Mouse (Mus musculus) neural tube, embryonic 15.5 days (tissue): ENCODE results near the gene Msl3l2. TPM values are rescaled to one million over a fixed set of nuclear protein-coding genes. Genes with fewer than 3 reads are reported as not detected.
A peak's percentile ranks its signal among the peaks of the same experiment; 100 is the strongest.

Source experiments
- ATAC-seq: fragments of 200-750 bp; cut with Nextera tagmentation; 2 replicates; pipeline ENCODE4 v1.8.0; 2017; ENCODE audit warnings: mild to moderate bottlenecking, moderate TSS enrichment, moderate library complexity; ENCODE audit not compliant: low FRiP score
- H3K27ac ChIP-seq: fragments of 300-500 bp; sonication (generic); replicated peaks from 2 replicates; pipeline ENCODE4 v1.5.1; 2015; ENCODE audit warnings: mild to moderate bottlenecking, inconsistent platforms
- H3K27me3 ChIP-seq: fragments of 300-500 bp; sonication (generic); replicated peaks from 2 replicates; pipeline ENCODE4 v1.6.1; 2015; ENCODE audit warnings: inconsistent platforms
- H3K36me3 ChIP-seq: fragments of 300-500 bp; sonication (generic); 2 replicates; pipeline ENCODE4 v1.6.1; 2015; ENCODE audit warnings: inconsistent platforms
- H3K4me1 ChIP-seq: fragments of 300-500 bp; sonication (generic); 2 replicates; pipeline ENCODE4 v1.6.1; 2015; ENCODE audit warnings: inconsistent platforms
- H3K4me2 ChIP-seq: fragments of 300-500 bp; sonication (generic); 2 replicates; pipeline ENCODE4 v1.6.1; 2015; ENCODE audit warnings: inconsistent platforms, mild to moderate bottlenecking, moderate library complexity
- H3K4me3 ChIP-seq: fragments of 300-500 bp; sonication (generic); replicated peaks from 2 replicates; pipeline ENCODE4 v1.5.1; 2015; ENCODE audit warnings: mild to moderate bottlenecking, inconsistent platforms
- H3K9ac ChIP-seq: fragments of 300-500 bp; sonication (generic); replicated peaks from 2 replicates; pipeline ENCODE4 v1.6.1; 2015; ENCODE audit warnings: mild to moderate bottlenecking, inconsistent platforms
- H3K9me3 ChIP-seq: fragments of 300-500 bp; sonication (generic); replicated peaks from 2 replicates; pipeline ENCODE4 v1.6.1; 2016; ENCODE audit warnings: inconsistent platforms
- WGBS: fragments of 180-500 bp; shearing (Covaris S2); methylation state at CpG from one replicate; pipeline ENCODE4 v1.1.7; 2015; ENCODE audit warnings: mixed read lengths; 5-methylcytosine and 5-hydroxymethylcytosine counted together
- polyA plus RNA-seq: library from polyadenylated mRNA; unstranded; fragments of >200 nt; fragmentation: Nextera tagmentation; extraction: Ambion mirVana; gene quantifications from 2 replicates; pipeline ENCODE4 v1.2.1, GENCODE M21; 2015

Gene Msl3l2
- polyA plus RNA-seq, 1 experiment from 2014 or later: 13.2 TPM

DNA sequence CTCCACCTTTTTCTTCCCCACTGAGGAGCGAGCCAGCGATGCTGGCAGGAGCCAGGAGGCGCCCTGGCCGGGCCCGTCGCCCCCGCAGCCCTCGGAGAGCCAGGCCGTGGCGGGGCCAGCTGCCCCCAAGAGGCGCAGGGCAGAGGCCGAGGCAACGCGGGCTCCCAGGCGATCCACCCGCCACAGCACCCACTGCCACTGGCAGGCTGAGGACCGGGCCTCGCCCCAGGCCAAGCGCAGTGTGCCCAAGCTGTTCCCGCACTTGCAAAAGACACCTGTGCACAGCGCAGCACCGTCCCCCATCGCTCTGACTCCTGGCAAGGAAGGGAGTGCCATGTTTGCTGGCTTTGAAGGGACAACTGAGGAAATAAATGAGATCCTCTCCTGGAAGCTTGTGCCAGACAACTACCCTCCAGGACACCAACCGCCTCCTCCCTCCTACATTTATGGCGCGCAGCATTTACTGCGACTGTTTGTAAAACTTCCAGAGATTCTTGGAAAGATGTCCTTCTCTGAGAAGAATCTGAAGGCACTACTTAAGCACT lies 9.0 kb downstream of the Msl3l2 start:
- no peaks in the 10 kb centered on the region for H3K27me3 ChIP-seq
- H3K4me2 ChIP-seq: peak overlapping the region; percentile 78
- H3K4me3 ChIP-seq: peak overlapping the region; percentile 64
- no peaks in the 10 kb centered on the region for H3K9me3 ChIP-seq
- H3K36me3 ChIP-seq: no peaks in the 10 kb centered on the region
- H3K4me1 ChIP-seq: peaks cover 10% of the 10 kb centered on the region
- H3K9ac ChIP-seq: peak overlapping the region; percentile 78
- peak overlapping the region; percentile 92 for H3K27ac ChIP-seq
- ATAC-seq: peak; percentile 77
- 9% methylated on average over 27 of the region's 27 CpGs for WGBS

DNA sequence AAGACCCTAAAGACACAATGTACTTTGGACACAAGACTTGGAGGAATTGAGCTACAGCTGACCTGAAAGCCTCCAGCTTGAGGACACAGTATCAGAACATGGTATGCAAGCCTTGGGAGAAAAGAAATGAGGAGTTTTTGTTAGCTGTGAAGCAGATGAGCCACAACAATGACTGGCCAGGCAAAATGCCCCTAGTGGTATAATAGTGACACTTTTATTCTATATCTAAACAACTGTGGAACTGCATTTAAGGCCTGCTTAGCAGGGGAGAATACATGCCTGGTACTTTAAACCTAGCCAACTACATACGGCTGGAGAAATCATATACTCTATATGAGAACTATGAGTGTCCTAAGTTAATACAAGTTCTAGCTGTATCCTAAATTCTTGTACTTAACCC lies 20.3 kb downstream of the Msl3l2 start:
- no peak overlapping the region for H3K4me2 ChIP-seq
- H3K27ac ChIP-seq: no peak overlapping the region
- 97% methylated on average over 1 of the region's 1 CpGs for WGBS
- H3K9ac ChIP-seq: no peak overlapping the region
- no peaks in the 10 kb centered on the region for H3K9me3 ChIP-seq
- H3K4me1 ChIP-seq: no peaks in the 10 kb centered on the region
- no peaks in the 10 kb centered on the region for H3K36me3 ChIP-seq
- H3K27me3 ChIP-seq: no peaks in the 10 kb centered on the region
- H3K4me3 ChIP-seq: no peak overlapping the region
- no peak for ATAC-seq

DNA sequence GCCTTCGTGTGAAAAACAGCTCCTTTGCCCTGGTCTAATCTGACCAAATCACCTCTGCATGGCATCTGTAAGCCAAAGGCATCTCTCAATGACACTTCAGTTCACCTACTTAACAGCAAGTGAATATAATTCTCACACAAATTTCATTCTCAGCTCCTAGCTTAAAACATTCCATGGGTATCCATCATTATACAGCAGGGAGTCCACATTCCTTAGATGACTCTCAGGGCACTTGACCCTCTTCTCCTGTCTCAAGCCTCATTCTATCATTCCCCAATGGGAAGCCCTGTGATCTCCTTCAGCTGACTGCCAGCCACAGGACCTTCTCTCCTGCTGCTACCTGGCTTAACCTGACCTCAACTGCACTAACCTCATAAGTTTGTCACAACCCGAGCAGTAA lies 22.9 kb downstream of the Msl3l2 start:
- ATAC-seq: no peak
- H3K27ac ChIP-seq: no peak overlapping the region
- H3K9me3 ChIP-seq: no peaks in the 10 kb centered on the region
- H3K36me3 ChIP-seq: no peaks in the 10 kb centered on the region
- H3K27me3 ChIP-seq: no peaks in the 10 kb centered on the region
- H3K4me1 ChIP-seq: no peaks in the 10 kb centered on the region
- H3K4me3 ChIP-seq: no peak overlapping the region
- H3K4me2 ChIP-seq: no peak overlapping the region
- H3K9ac ChIP-seq: no peak overlapping the region
- WGBS: 83% methylated on average over 2 of the region's 2 CpGs

DNA sequence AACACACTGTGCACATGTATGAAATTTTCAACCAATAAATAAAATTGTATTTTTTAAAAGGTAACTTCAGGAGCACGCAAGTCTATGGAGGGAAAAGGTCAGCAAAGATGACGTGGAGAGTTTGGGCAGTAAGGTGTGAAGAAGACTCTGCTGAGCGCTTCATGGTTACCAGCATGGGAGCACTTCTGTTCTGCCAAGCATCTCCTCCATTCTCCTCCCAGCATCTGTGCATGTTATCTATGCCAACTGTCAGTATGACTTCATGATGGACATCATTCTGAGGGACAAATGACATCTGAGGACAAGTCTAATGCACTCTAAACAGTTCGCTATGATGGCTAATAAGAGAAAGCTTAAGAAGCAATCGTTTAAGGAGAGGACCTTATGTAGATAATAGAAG lies 30.5 kb downstream of the Msl3l2 start:
- no peak overlapping the region for H3K4me2 ChIP-seq
- H3K4me1 ChIP-seq: no peaks in the 10 kb centered on the region
- H3K9me3 ChIP-seq: no peaks in the 10 kb centered on the region
- H3K27me3 ChIP-seq: no peaks in the 10 kb centered on the region
- H3K36me3 ChIP-seq: no peaks in the 10 kb centered on the region
- H3K4me3 ChIP-seq: no peak overlapping the region
- no peak overlapping the region for H3K27ac ChIP-seq
- ATAC-seq: no peak
- WGBS: 95% methylated on average over 5 of the region's 5 CpGs
- no peak overlapping the region for H3K9ac ChIP-seq

DNA sequence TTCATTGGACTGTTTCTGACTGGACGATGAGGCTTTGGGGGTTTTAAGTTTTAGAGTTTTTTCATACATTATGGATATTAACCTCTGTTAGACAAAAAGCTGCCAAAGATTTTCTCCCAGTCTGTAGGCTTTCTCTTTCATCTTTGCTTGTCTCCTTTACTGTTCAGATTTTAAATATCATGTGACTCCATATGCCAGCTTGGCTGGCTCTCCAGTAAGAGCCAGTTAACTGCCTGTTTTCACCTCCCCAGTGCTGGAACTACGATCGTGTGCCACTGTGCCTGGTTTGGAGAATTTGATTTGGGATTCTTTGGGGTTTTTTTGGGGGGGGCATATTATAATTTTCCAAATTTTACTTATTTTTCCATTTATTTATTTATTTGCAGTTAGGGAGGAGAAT lies 42.2 kb downstream of the Msl3l2 start:
- Histone ChIP-seq H3K36me3 (no peaks in the 10 kb centered on the region), H3K27ac (no peak overlapping the region), H3K9ac (no peak overlapping the region), H3K4me1 (no peaks in the 10 kb centered on the region), H3K27me3 (no peaks in the 10 kb centered on the region), H3K4me3 (no peak overlapping the region), H3K4me2 (no peak overlapping the region), H3K9me3 (no peaks in the 10 kb centered on the region)
- ATAC-seq: no peak
- 86% methylated on average over 3 of the region's 3 CpGs for whole genome bisulfite sequencing

DNA sequence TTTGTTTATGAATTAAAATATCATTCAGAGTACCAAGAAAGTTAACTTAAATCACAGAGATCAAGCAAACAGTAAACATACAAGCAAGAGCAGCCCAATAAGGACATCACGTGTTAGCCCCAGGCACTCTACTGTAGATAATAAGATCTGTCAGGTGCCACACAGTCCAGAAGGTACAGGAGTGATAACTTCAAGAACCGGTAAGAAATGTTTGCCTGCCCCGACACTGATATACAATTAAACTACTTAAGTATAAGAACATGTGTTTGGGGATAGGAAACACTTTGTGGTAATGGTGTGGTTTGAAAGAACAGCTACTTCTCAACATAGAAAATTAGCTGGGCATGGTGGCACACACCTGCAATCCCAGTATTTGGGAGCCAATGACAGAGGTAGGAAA lies 50.2 kb downstream of the Msl3l2 start:
- Histone ChIP-seq H3K27me3 (no peaks in the 10 kb centered on the region), H3K9me3 (no peaks in the 10 kb centered on the region), H3K27ac (no peak overlapping the region), H3K4me1 (no peaks in the 10 kb centered on the region), H3K4me3 (no peak overlapping the region), H3K36me3 (no peaks in the 10 kb centered on the region), H3K9ac (no peak overlapping the region), H3K4me2 (no peak overlapping the region)
- WGBS: 96% methylated on average over 3 of the region's 3 CpGs
- no peak for ATAC-seq

DNA sequence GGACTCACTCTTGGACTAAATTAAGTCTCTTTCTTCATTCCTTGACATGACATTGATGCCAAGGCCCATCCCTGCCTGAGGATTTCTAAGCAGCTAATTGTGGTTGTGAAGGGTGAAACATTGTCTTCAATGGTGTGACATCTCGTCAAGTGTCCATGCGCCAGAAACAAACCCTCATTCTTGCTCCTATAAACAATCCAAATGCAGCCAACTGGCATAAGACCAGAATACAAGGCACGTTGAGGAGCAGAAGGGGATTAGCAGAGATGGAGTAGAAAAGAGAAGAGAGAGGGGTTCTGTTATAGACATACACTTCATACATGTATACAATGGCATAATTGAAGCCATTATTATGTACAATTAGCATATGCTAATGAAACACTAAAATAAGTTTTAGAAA lies 51.5 kb downstream of the Msl3l2 start:
- Histone ChIP-seq H3K4me1 (no peaks in the 10 kb centered on the region), H3K9ac (no peak overlapping the region), H3K27ac (no peak overlapping the region), H3K4me3 (no peak overlapping the region), H3K27me3 (no peaks in the 10 kb centered on the region), H3K9me3 (no peaks in the 10 kb centered on the region), H3K4me2 (no peak overlapping the region), H3K36me3 (no peaks in the 10 kb centered on the region)
- no peak for ATAC-seq
- WGBS: 61% methylated on average over 3 of the region's 3 CpGs

DNA sequence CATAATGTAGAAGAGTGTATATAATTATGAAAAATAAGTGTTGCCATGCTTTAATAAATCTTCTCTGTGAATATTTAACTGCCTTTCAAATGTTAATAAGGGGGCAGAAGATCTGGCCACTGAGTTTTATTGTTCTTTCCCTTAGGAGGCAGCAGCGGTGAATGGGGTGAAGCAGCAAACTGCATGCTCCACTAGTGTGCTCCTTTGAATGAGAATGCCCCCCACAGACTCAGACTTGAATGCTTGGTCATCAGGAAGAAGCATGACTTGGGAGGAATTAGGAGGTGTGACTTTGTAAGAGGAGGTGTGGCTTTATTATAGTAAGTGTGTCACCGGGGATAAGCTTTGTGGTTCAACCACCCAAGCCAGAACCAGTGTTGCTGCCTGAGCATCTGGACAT lies 52.0 kb downstream of the Msl3l2 start:
- no peak for ATAC-seq
- Histone ChIP-seq H3K4me2 (no peak overlapping the region), H3K9ac (no peak overlapping the region), H3K9me3 (no peaks in the 10 kb centered on the region), H3K36me3 (no peaks in the 10 kb centered on the region), H3K4me3 (no peak overlapping the region), H3K27me3 (no peaks in the 10 kb centered on the region), H3K4me1 (no peaks in the 10 kb centered on the region), H3K27ac (no peak overlapping the region)
- 24% methylated on average over 2 of the region's 2 CpGs for WGBS

DNA sequence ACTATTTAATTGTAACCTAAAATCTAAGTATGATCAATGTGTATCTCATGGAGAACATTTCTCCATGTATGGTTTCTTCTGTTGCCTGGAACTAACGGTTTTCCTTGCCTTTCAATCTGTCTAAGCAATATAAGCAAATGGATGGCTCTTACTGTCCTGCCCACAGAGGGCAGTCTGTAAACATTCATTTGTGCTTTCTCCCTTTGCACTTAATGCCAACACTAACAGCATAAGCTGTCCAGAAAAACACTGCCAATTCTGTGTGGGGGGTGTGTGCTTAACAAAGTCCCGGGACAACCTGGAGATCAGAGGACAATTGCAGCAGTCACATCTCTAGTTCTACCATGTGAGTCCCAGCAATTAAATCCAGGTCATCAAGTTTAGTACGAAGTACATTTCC lies 57.7 kb downstream of the Msl3l2 start:
- H3K4me2 ChIP-seq: no peak overlapping the region
- 39% methylated on average over 3 of the region's 3 CpGs for WGBS
- H3K4me3 ChIP-seq: no peak overlapping the region
- no peaks in the 10 kb centered on the region for H3K36me3 ChIP-seq
- no peak overlapping the region for H3K9ac ChIP-seq
- no peaks in the 10 kb centered on the region for H3K9me3 ChIP-seq
- H3K4me1 ChIP-seq: no peaks in the 10 kb centered on the region
- no peaks in the 10 kb centered on the region for H3K27me3 ChIP-seq
- no peak for ATAC-seq
- no peak overlapping the region for H3K27ac ChIP-seq

DNA sequence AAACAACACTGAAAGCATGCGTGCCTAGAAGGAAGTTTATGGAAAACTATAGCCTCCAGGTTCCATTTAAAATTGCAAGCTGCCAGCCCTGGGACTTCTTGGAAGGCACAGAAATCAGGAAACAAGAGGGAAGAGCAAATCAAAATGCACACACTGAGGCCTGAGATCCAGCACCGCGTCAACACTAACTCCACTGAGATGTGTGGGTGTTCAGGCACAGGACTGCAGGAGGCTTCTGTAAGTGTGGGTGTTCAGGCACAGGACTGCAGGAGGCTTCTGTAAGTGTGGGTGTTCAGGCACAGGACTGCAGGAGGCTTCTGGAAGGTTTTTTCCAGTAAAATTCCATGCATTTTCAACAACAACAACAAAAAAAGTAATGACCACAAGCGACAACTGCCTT lies 59.0 kb downstream of the Msl3l2 start:
- H3K27ac ChIP-seq: no peak overlapping the region
- no peaks in the 10 kb centered on the region for H3K4me1 ChIP-seq
- H3K9me3 ChIP-seq: no peaks in the 10 kb centered on the region
- H3K27me3 ChIP-seq: no peaks in the 10 kb centered on the region
- no peak overlapping the region for H3K9ac ChIP-seq
- H3K4me3 ChIP-seq: no peak overlapping the region
- 85% methylated on average over 4 of the region's 4 CpGs for WGBS
- ATAC-seq: no peak
- no peak overlapping the region for H3K4me2 ChIP-seq
- H3K36me3 ChIP-seq: no peaks in the 10 kb centered on the region

Other genes starting within 250 kb of the Msl3l2 start
- 2.0 and 2.9 TPM in 2 replicates for gene Tbc1d32, start 121.8 kb downstream of the Msl3l2 start, polyA plus RNA-seq